Mouse (Mus musculus) central nervous system, embryonic 14 days (tissue): ENCODE data around the gene Saa3. TPM values are rescaled to one million over a fixed set of nuclear protein-coding genes. Genes with fewer than 3 reads are reported as not detected.

Source experiments
- polyA plus RNA-seq: library from polyadenylated mRNA; depleted of rRNA; stranded (reverse); fragments of >200 nt; gene quantifications from 2 replicates; pipeline ENCODE4 v1.2.3, GENCODE M21; 2012; rRNA removed

Saa3 gene
- polyA plus RNA-seq = 1.1 and 3.2 TPM in 2 replicates

GRCm38 (mm10) chr7:46715600-46715999, at the start of gene Saa3:
TSS of gene Saa3 (minus strand) at chr7:46715700.

DNA sequence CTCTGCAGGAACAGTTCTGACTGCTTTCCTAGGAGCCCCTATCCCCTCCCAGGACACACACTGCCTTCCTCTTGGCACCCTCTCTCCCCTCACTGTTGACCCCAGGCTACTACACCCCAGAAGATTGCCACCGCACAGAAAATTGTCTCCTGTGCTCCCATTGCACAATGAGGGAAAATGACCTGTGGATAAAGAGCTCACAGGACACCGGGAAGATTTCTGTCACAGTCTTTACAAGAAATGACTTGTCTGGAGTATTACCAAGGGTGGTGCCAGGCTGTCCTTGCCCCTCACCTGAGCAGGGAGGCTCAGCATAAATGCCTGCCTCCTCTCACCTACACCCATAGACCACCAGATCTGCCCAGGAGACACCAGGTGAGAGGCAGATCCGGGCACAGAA, 36.0 kb upstream of the Saa3 start, which contains the start of gene Saa2:
Saa2 (plus strand) TSS at position 301 of the 400 bp plus-strand sequence.

GRCm38 (mm10) chr7:46742880-46743279, 27.4 kb upstream of the Saa3 start, which contains the start of gene Saa1:
TSS of gene Saa1 (minus strand) at chr7:46742980.

GRCm38 (mm10) chr7:46732458-46732857, 17.0 kb upstream of the Saa3 start, which contains the start of gene Saa4:
TSS of gene Saa4 (minus strand) at chr7:46732603.

DNA sequence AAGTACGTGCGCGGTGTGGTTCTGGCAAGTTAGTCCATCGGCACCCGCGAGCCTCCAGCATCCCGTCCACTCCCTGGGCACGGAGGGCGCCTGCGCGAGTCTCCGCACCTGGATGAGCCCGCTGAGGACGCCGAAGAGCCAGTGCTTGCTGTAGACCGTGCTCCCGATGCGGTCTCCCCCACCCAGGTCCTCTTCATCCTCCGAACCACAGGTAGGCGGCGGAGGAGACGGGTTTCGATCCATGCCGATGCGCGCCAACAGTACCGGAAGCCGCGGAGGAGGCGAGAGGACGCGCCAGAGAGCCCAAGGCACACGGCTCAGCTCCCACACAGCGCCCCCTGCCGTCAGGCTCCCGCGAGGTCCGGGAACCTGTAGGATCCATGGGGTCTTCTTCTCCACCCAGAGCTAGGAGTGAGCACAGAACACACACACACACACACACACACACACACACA, 5.1 kb downstream of the Saa3 start, which contains the start of gene Saal1:
Saal1 (minus strand) TSS at position 291 of the 455 bp plus-strand sequence.

GRCm38 (mm10) chr7:46672160-46672672, 43.3 kb downstream of the Saa3 start, which contains the start of gene Tph1:
TSS of gene Tph1 (minus strand) at chr7:46672537.

Other genes with a start within 250 kb of the Saa3 start
- 29.4 and 30.6 TPM in 2 replicates for gene Sergef, start 75.9 kb downstream of the Saa3 start, polyA plus RNA-seq
- gene Tph1, start 43.2 kb downstream of the Saa3 start, polyA plus RNA-seq = 0.14 and 0.26 TPM in 2 replicates
- gene Saal1, start 5.0 kb downstream of the Saa3 start, polyA plus RNA-seq = 15.4 TPM in 2 replicates
- gene Saa4, start 16.9 kb upstream of the Saa3 start, polyA plus RNA-seq = not detected in 2 replicates
- 0.14 TPM in 1 of 2 replicates, not detected in the other for gene Saa1, start 27.3 kb upstream of the Saa3 start, polyA plus RNA-seq
- gene Saa2, start 36.1 kb upstream of the Saa3 start, polyA plus RNA-seq = not detected in 2 replicates
- 29.1 and 30.8 TPM in 2 replicates for gene Hps5, start 80.4 kb upstream of the Saa3 start, polyA plus RNA-seq
- gene Gtf2h1, start 80.4 kb upstream of the Saa3 start, polyA plus RNA-seq = 32.6 and 33.6 TPM in 2 replicates
- gene Ldha, start 125.8 kb upstream of the Saa3 start, polyA plus RNA-seq = 345 and 369 TPM in 2 replicates
- 0.11 and 0.14 TPM in 2 replicates for gene Ldhc, start 145.5 kb upstream of the Saa3 start, polyA plus RNA-seq
- 122 and 131 TPM in 2 replicates for gene Tsg101, start 204.3 kb upstream of the Saa3 start, polyA plus RNA-seq
- 7.4 and 8.3 TPM in 2 replicates for gene Uevld, start 242.8 kb upstream of the Saa3 start, polyA plus RNA-seq